Mouse (Mus musculus): ENCODE results near the gene Zfp961.

GRCm38 (mm10) chr8:72006763-72007162 is 55.9 kb downstream of the Zfp961 start:
- no peak for TF ChIP-seq POLR2A (IDR thresholded peaks at IDR 0.05; ENCODE audit: insufficient read depth, low read depth, low read length)
- TF ChIP-seq CTCF (IDR thresholded peaks at IDR 0.05): no peak

Data from heart, adult 2 months (tissue).